In genomic region chr13:67723848-67724479, GRCm38 (mm10) we compare ENCODE assay signal across 8 mouse cellular contexts. TPM values are rescaled to one million over a fixed set of nuclear protein-coding genes. Genes with fewer than 3 reads are reported as not detected.
DNase-seq lines count a peak whose midpoint lies in the region; ATAC-seq lines count a peak whose summit lies in the region.

No protein-coding gene starts in this region.

- H3K36me3 ChIP-seq in heart, embryonic 13.5 days = no peaks in the 10 kb centered on the region
- peaks cover 4% of the 10 kb centered on the region; the same call in 1 of the 2 replicates for H3K36me3 ChIP-seq in liver, embryonic 12.5 days
- H3K36me3 ChIP-seq in stomach, embryonic 15.5 days = no peaks in the 10 kb centered on the region

- H3K4me2 ChIP-seq in heart, embryonic 13.5 days = peak overlapping the region; percentile 75
- H3K4me2 ChIP-seq in liver, embryonic 12.5 days = peak overlapping the region; percentile 68
- H3K4me2 ChIP-seq in stomach, embryonic 15.5 days = peak overlapping the region; percentile 73

- peak; percentile 90 for DNase-seq in CD4-positive helper T cell, adult 2 months (ENCODE audit: low read depth, low spot score)
- DNase-seq in fat pad, adult 2 months (ENCODE audit: extremely low read depth, low read depth, low spot score) = peak; percentile 26
- DNase-seq in kidney, postnatal 10 days = peak; percentile 95
- peak; percentile 80 to 85 for DNase-seq in natural killer cell, adult 2 months (ENCODE audit: low spot score in 2 of 2)

- 0% methylated on average over 17 of the region's 17 CpGs for WGBS in heart, embryonic 13.5 days
- WGBS in liver, embryonic 12.5 days (ENCODE audit: insufficient replicate concordance) = under 1% methylated on average over 17 of the region's 17 CpGs
- 1% methylated on average over 17 of the region's 17 CpGs for WGBS in stomach, embryonic 15.5 days

- H3K4me1 ChIP-seq in brown adipose tissue, adult 24 weeks (ENCODE audit: control insufficient read depth, insufficient read depth, insufficient read length, low read length) = no peaks in the 10 kb centered on the region
- peaks cover 20% of the 10 kb centered on the region for H3K4me1 ChIP-seq in heart, embryonic 13.5 days
- peaks cover 14% of the 10 kb centered on the region for H3K4me1 ChIP-seq in liver, embryonic 12.5 days
- H3K4me1 ChIP-seq in stomach, embryonic 15.5 days = 0 out of 2 replicates have a peak, but pooled peaks cover 2% of the 10 kb centered on the region

- peak overlapping the region; percentile 87 for H3K9ac ChIP-seq in heart, embryonic 13.5 days
- peak overlapping the region; percentile 82 for H3K9ac ChIP-seq in liver, embryonic 12.5 days
- peak overlapping the region; percentile 83 for H3K9ac ChIP-seq in stomach, embryonic 15.5 days

- H3K27ac ChIP-seq in brown adipose tissue, adult 24 weeks (replicated peaks; ENCODE audit: low read depth, low read length) = peak overlapping the region; percentile 56; the same call in 1 of the 2 replicates
- H3K27ac ChIP-seq in heart, embryonic 13.5 days (replicated peaks) = peak overlapping the region; percentile 68
- no peak overlapping the region for H3K27ac ChIP-seq in liver, embryonic 12.5 days
- H3K27ac ChIP-seq in stomach, embryonic 15.5 days = peak overlapping the region; percentile 62

- H3K4me3 ChIP-seq in brown adipose tissue, adult 24 weeks (ENCODE audit: insufficient read depth, low read depth, low read length) = peak overlapping the region; percentile 81
- peak overlapping the region; percentile 76 for H3K4me3 ChIP-seq in heart, embryonic 13.5 days
- H3K4me3 ChIP-seq in liver, embryonic 12.5 days = peak overlapping the region; percentile 87
- H3K4me3 ChIP-seq in stomach, embryonic 15.5 days (replicated peaks) = peak overlapping the region; percentile 85

- peak; percentile 92 for ATAC-seq in heart, embryonic 13.5 days (ENCODE audit: extremely low read depth, insufficient number of reproducible peaks, low FRiP score, low TSS enrichment)
- ATAC-seq in liver, embryonic 12.5 days = peak; percentile 94
- peak; percentile 93 for ATAC-seq in stomach, embryonic 15.5 days (ENCODE audit: insufficient read depth, low FRiP score, low read depth)

- H3K9me3 ChIP-seq in heart, embryonic 13.5 days = no peaks in the 10 kb centered on the region
- H3K9me3 ChIP-seq in liver, embryonic 12.5 days (replicated peaks) = no peaks in the 10 kb centered on the region
- no peaks in the 10 kb centered on the region for H3K9me3 ChIP-seq in stomach, embryonic 15.5 days

- H3K27me3 ChIP-seq in heart, embryonic 13.5 days (replicated peaks) = no peaks in the 10 kb centered on the region
- no peaks in the 10 kb centered on the region for H3K27me3 ChIP-seq in liver, embryonic 12.5 days (replicated peaks)
- H3K27me3 ChIP-seq in stomach, embryonic 15.5 days (replicated peaks) = no peaks in the 10 kb centered on the region

RNA-seq across cellular contexts. Expression of gene Zfp65, which starts 5.0 kb away (rescaled TPM):
- 3.0 and 6.1 TPM in 2 replicates for polyA plus RNA-seq in brown adipose tissue, adult 24 weeks (2012; ENCODE audit: insufficient read depth, insufficient read length, missing spikeins)
- 3.7 and 4.4 TPM in 2 replicates for polyA plus RNA-seq in heart, embryonic 13.5 days (2015; fragmentation: Nextera tagmentation; extraction: Ambion mirVana)
- polyA plus RNA-seq in liver, embryonic 12.5 days (2016; fragmentation: Nextera tagmentation; extraction: Ambion mirVana) = 3.0 and 3.1 TPM in 2 replicates
- 5.8 and 5.9 TPM in 2 replicates for polyA plus RNA-seq in stomach, embryonic 15.5 days (2015; fragmentation: Nextera tagmentation; extraction: Ambion mirVana)

RNA-seq across cellular contexts. Expression of gene Zfp85, which starts 31.1 kb away (rescaled TPM):
- polyA plus RNA-seq in brown adipose tissue, adult 24 weeks (2012; ENCODE audit: insufficient read depth, insufficient read length, missing spikeins) = 1.8 and 2.0 TPM in 2 replicates
- polyA plus RNA-seq in heart, embryonic 13.5 days (2015; fragmentation: Nextera tagmentation; extraction: Ambion mirVana) = 2.4 and 3.2 TPM in 2 replicates
- polyA plus RNA-seq in liver, embryonic 12.5 days (2016; fragmentation: Nextera tagmentation; extraction: Ambion mirVana) = 1.2 and 1.4 TPM in 2 replicates
- 4.2 and 4.5 TPM in 2 replicates for polyA plus RNA-seq in stomach, embryonic 15.5 days (2015; fragmentation: Nextera tagmentation; extraction: Ambion mirVana)

RNA-seq across cellular contexts. Expression of gene Zfp738, which starts 37.1 kb away (rescaled TPM):
- polyA plus RNA-seq in brown adipose tissue, adult 24 weeks (2012; ENCODE audit: insufficient read depth, insufficient read length, missing spikeins) = 6.9 and 7.0 TPM in 2 replicates
- 6.7 and 7.8 TPM in 2 replicates for polyA plus RNA-seq in heart, embryonic 13.5 days (2015; fragmentation: Nextera tagmentation; extraction: Ambion mirVana)
- 4.0 and 4.3 TPM in 2 replicates for polyA plus RNA-seq in liver, embryonic 12.5 days (2016; fragmentation: Nextera tagmentation; extraction: Ambion mirVana)
- polyA plus RNA-seq in stomach, embryonic 15.5 days (2015; fragmentation: Nextera tagmentation; extraction: Ambion mirVana) = 8.9 and 12.7 TPM in 2 replicates

RNA-seq across cellular contexts. Expression of gene Zfp493, which starts 55.5 kb away (rescaled TPM):
- polyA plus RNA-seq in brown adipose tissue, adult 24 weeks (2012; ENCODE audit: insufficient read depth, insufficient read length, missing spikeins) = 0.88 and 1.4 TPM in 2 replicates
- 1.2 and 1.9 TPM in 2 replicates for polyA plus RNA-seq in heart, embryonic 13.5 days (2015; fragmentation: Nextera tagmentation; extraction: Ambion mirVana)
- 1.4 and 1.8 TPM in 2 replicates for polyA plus RNA-seq in liver, embryonic 12.5 days (2016; fragmentation: Nextera tagmentation; extraction: Ambion mirVana)
- polyA plus RNA-seq in stomach, embryonic 15.5 days (2015; fragmentation: Nextera tagmentation; extraction: Ambion mirVana) = 2.6 and 3.0 TPM in 2 replicates

Comparison
In these comparisons a context has a peak if more than half of its experiments do, and no peak if none do; other contexts are left out.
1. DNase-seq: peak in every context shown above with its lines; median percentile 95 in kidney, postnatal 10 days; 90 in CD4-positive helper T cell, adult 2 months; 82 in natural killer cell, adult 2 months; 26 in fat pad, adult 2 months.